Mouse (Mus musculus): ENCODE measurements around the gene Otor.

GRCm38 (mm10) chr2:143062812-143063792, 15.2 kb upstream of the Otor start, which contains the start of gene Snrpb2:
- TF ChIP-seq POLR2A (IDR thresholded peaks at IDR 0.05; ENCODE audit: low read depth, low read length) (peak; percentile 53), CTCF (IDR thresholded peaks at IDR 0.05; ENCODE audit: borderline replicate concordance, insufficient read depth, low read length) (no peak)

Data from embryonic fibroblast, embryonic 13.5 days (primary cell).